Mouse (Mus musculus) MEL (cell line): ENCODE results near the gene Kdr. TPM values are rescaled to one million over a fixed set of nuclear protein-coding genes. Genes with fewer than 3 reads are reported as not detected.
A peak's percentile ranks its signal among the peaks of the same experiment; 100 is the strongest.

Source experiments
- DNase-seq: peaks from one replicate; pipeline ENCODE4 v3.0.0; 2011; ENCODE audit warnings: low read depth, low spot score
- H3K27ac ChIP-seq: 2 replicates; pipeline ENCODE4 v1.5.1; 2012; ENCODE audit warnings: low read depth, mild to moderate bottlenecking, control low read depth, low read length, moderate library complexity; ENCODE audit not compliant: control insufficient read depth
- H3K27me3 ChIP-seq, 2 experiments: fragments of 150-350 bp in 1 of 2; sonication (generic) in 1 of 2; 2 replicates each; pipeline ENCODE4 v1.6.1; 2012; ENCODE audit warnings: low read length in 2 of 2, mild to moderate bottlenecking in 2 of 2, improper control_type of control experiment in 1 of 2, moderate library complexity in 1 of 2; ENCODE audit not compliant: insufficient read depth in 2 of 2, control insufficient read depth in 1 of 2
- H3K36me3 ChIP-seq, 2 experiments: 2 replicates each; pipeline ENCODE4 v1.6.1; 2012 to 2014; ENCODE audit warnings: low read length in 2 of 2, improper control_type of control experiment in 1 of 2, inconsistent platforms in 1 of 2, mild to moderate bottlenecking in 1 of 2; ENCODE audit not compliant: insufficient read depth in 2 of 2, control insufficient read depth in 1 of 2
- H3K4me1 ChIP-seq, 2 experiments: fragments of 150-350 bp in 1 of 2; sonication (generic) in 1 of 2; 2 replicates each; pipeline ENCODE4 v1.6.1; 2012; ENCODE audit warnings: low read length in 2 of 2, improper control_type of control experiment in 1 of 2, mild to moderate bottlenecking in 1 of 2; ENCODE audit not compliant: insufficient read depth in 2 of 2, control insufficient read depth in 1 of 2
- H3K4me3 ChIP-seq, 2 experiments: fragments of 150-350 bp in 1 of 2; sonication (generic) in 1 of 2; 2 replicates each; pipeline ENCODE4 v1.5.1; 2012; ENCODE audit warnings: low read depth in 2 of 2, low read length in 2 of 2, mild to moderate bottlenecking in 2 of 2, moderate library complexity in 2 of 2, control low read depth in 1 of 2, improper control_type of control experiment in 1 of 2; ENCODE audit not compliant: control insufficient read depth in 1 of 2, insufficient read depth in 1 of 2
- H3K79me2 ChIP-seq: 2 replicates; pipeline ENCODE4 v1.6.1; 2012; ENCODE audit warnings: mild to moderate bottlenecking, low read length, moderate library complexity; ENCODE audit not compliant: control insufficient read depth, poor library complexity, insufficient read depth
- H3K9ac ChIP-seq: 2 replicates; pipeline ENCODE4 v1.6.1; 2012; ENCODE audit warnings: low read depth, mild to moderate bottlenecking, control low read depth, low read length, moderate library complexity; ENCODE audit not compliant: control insufficient read depth, poor library complexity, severe bottlenecking
- H3K9me3 ChIP-seq: fragments of 150-350 bp; sonication (generic); replicated peaks from 2 replicates; pipeline ENCODE4 v1.6.1; 2012; ENCODE audit warnings: mild to moderate bottlenecking, low read length, improper control_type of control experiment, moderate library complexity; ENCODE audit not compliant: insufficient read depth
- BHLHE40 ChIP-seq: IDR thresholded peaks from 2 replicates; pipeline ENCODE4 v1.6.1; 2012; ENCODE audit warnings: low read depth, mild to moderate bottlenecking, inconsistent platforms, low read length, improper control_type of control experiment, borderline replicate concordance
- CHD2 ChIP-seq: IDR thresholded peaks from 2 replicates; pipeline ENCODE4 v1.6.1; 2011; ENCODE audit warnings: low read length, improper control_type of control experiment
- CTCF ChIP-seq, 3 experiments: IDR thresholded peaks in 2 of 3; conservative IDR thresholded peaks in 1 of 3; 2 replicates each; pipeline ENCODE4 v1.5.1; 2011 to 2012; ENCODE audit warnings: low read length in 3 of 3, low read depth in 2 of 3, mild to moderate bottlenecking in 2 of 3, improper control_type of control experiment in 1 of 3, inconsistent platforms in 1 of 3, mixed read lengths in 1 of 3, moderate library complexity in 1 of 3; ENCODE audit not compliant: control insufficient read depth in 1 of 3, insufficient read depth in 1 of 3, poor library complexity in 1 of 3, severe bottlenecking in 1 of 3
- ELF1 ChIP-seq: IDR thresholded peaks from 2 replicates; pipeline ENCODE4 v1.6.1; 2014; ENCODE audit warnings: low read depth, mild to moderate bottlenecking, inconsistent platforms, low read length, improper control_type of control experiment, moderate library complexity
- ETS1 ChIP-seq: IDR thresholded peaks from 2 replicates; pipeline ENCODE4 v1.6.1; 2012; ENCODE audit warnings: low read depth, mild to moderate bottlenecking, inconsistent platforms, low read length, improper control_type of control experiment, moderate library complexity
- JUND ChIP-seq: IDR thresholded peaks from 2 replicates; pipeline ENCODE4 v1.6.1; 2011; ENCODE audit warnings: low read depth, mild to moderate bottlenecking, improper control_type of control experiment, low read length
- MAFK ChIP-seq: IDR thresholded peaks from 2 replicates; pipeline ENCODE4 v1.6.1; 2011; ENCODE audit warnings: low read depth, mild to moderate bottlenecking, low read length, improper control_type of control experiment, borderline replicate concordance
- MAZ ChIP-seq: IDR thresholded peaks from 2 replicates; pipeline ENCODE4 v1.6.1; 2012; ENCODE audit warnings: low read depth, mild to moderate bottlenecking, inconsistent platforms, low read length, improper control_type of control experiment
- MEF2A ChIP-seq: IDR thresholded peaks from 2 replicates; pipeline ENCODE4 v1.6.1; 2014; ENCODE audit warnings: low read depth, mild to moderate bottlenecking, inconsistent platforms, low read length, improper control_type of control experiment; ENCODE audit not compliant: poor library complexity, insufficient replicate concordance, severe bottlenecking; ENCODE audit errors: extremely low read depth
- MXI1 ChIP-seq: IDR thresholded peaks from 2 replicates; pipeline ENCODE4 v1.6.1; 2011; ENCODE audit warnings: mild to moderate bottlenecking, low read depth, low read length, improper control_type of control experiment
- NRF1 ChIP-seq: IDR thresholded peaks from 2 replicates; pipeline ENCODE4 v1.6.1; 2014; ENCODE audit warnings: low read depth, mild to moderate bottlenecking, inconsistent platforms, low read length, improper control_type of control experiment, moderate library complexity; ENCODE audit not compliant: poor library complexity, insufficient read depth, severe bottlenecking
- POLR2A ChIP-seq, 2 experiments: IDR thresholded peaks; 2 replicates each; pipeline ENCODE4 v1.6.1; 2011 to 2012; ENCODE audit warnings: low read length in 2 of 2, mild to moderate bottlenecking in 2 of 2, control low read depth in 1 of 2, improper control_type of control experiment in 1 of 2, low read depth in 1 of 2, moderate library complexity in 1 of 2; ENCODE audit not compliant: control insufficient read depth in 1 of 2, insufficient read depth in 1 of 2, poor library complexity in 1 of 2
- RAD21 ChIP-seq: IDR thresholded peaks from 2 replicates; pipeline ENCODE4 v1.6.1; 2011; ENCODE audit warnings: mild to moderate bottlenecking, low read depth, low read length, improper control_type of control experiment
- RCOR1 ChIP-seq: IDR thresholded peaks from 2 replicates; pipeline ENCODE4 v1.6.1; 2012; ENCODE audit warnings: low read depth, mild to moderate bottlenecking, inconsistent platforms, low read length, improper control_type of control experiment
- SMC3 ChIP-seq: IDR thresholded peaks from 2 replicates; pipeline ENCODE4 v1.6.1; 2011; ENCODE audit warnings: low read depth, low read length, improper control_type of control experiment
- TBP ChIP-seq: IDR thresholded peaks from 2 replicates; pipeline ENCODE4 v1.8.0; 2011; ENCODE audit warnings: low read depth, low read length, improper control_type of control experiment
- UBTF ChIP-seq: IDR thresholded peaks from 2 replicates; pipeline ENCODE4 v1.6.1; 2012; ENCODE audit warnings: low read depth, mild to moderate bottlenecking, inconsistent platforms, low read length, improper control_type of control experiment, moderate library complexity, borderline replicate concordance; ENCODE audit not compliant: insufficient read depth
- ZC3H11A ChIP-seq: IDR thresholded peaks from 2 replicates; pipeline ENCODE4 v1.6.1; 2012; ENCODE audit warnings: low read depth, mild to moderate bottlenecking, inconsistent platforms, low read length, improper control_type of control experiment
- polyA plus RNA-seq, 2 experiments: library from polyadenylated mRNA; stranded (reverse) in 1 of 2; unstranded in 1 of 2; fragments of >175 nt in 1 of 2; fragments of >200 nt in 1 of 2; gene quantifications; 2 replicates each; pipeline versions ENCODE4 v1.2.1 to v1.2.4; 2012; ENCODE audit warnings: low replicate concordance in 2 of 2, low read depth in 1 of 2; ENCODE audit not compliant: insufficient read length in 2 of 2, insufficient read depth in 1 of 2, missing spikeins in 1 of 2
- total RNA-seq: library from RNA; depleted of rRNA; stranded (reverse); fragments of 300-350 nt; gene quantifications from 2 replicates; pipeline ENCODE4 v1.2.3, GENCODE M21; 2012; rRNA removed

The Kdr gene
- not detected in 2 replicates for total RNA-seq
- under 1 TPM in 1 of 2 experiments, not detected in 1; 0.06 TPM for polyA plus RNA-seq

DNA sequence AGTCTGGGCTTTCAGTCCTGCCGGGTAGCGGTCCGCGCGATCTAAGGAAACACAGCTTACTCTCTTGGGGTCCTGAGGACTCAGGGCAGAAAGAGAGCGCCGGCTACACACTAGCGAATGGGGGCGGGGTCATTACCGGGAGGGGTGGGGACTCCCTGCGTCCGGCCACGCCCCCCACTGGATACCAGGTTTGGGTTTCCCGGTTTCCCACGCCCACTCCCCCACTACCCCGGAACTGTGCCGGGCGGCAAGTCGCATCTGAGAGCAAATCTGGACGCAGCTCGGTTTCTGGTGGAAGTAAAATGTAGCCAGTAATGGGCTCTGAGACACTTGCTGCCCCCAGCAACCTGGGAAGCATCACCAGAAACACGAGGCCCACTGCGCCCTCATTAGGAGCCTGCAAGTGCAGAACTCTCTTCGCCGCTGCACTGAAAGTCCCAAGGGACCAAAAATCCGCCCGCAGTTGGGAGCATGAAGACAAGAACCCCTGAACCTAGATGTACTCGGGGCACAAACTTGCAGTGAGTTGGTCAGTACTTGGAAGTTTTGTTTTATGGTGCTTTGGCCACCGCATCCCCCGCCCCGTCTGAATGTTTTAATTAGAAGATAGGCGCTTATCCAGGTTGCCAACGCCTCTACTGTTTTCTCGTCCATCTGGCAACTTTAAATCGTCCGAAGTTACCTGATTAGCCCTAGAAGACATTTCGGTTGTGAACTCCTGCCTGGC lies at the start of gene Kdr:
Kdr (minus strand) TSS at position 85 of the 727 bp plus-strand sequence.
- Histone ChIP-seq H3K9ac (no peak within 1 kb of the TSS), H3K27ac (no peak within 1 kb of the TSS), H3K27me3 (peaks cover 8% of the 10 kb centered on the region in 2 experiments), H3K4me3 (no peak within 1 kb of the TSS), H3K36me3 (no peaks in the 10 kb centered on the region), H3K9me3 (no peaks in the 10 kb centered on the region), H3K79me2 (no peaks in the 10 kb centered on the region), H3K4me1 (no peaks in the 10 kb centered on the region)
- DNase-seq, result no peak
- TF ChIP-seq ETS1, result no peak
- no peak for TF ChIP-seq CHD2
- no peak for TF ChIP-seq POLR2A (IDR thresholded peaks at IDR 0.05; ENCODE audit: control insufficient read depth in 1 of 2, insufficient read depth in 1 of 2, low read depth in 1 of 2, low read length in 2 of 2, poor library complexity in 1 of 2)
- no peak for TF ChIP-seq TBP

DNA sequence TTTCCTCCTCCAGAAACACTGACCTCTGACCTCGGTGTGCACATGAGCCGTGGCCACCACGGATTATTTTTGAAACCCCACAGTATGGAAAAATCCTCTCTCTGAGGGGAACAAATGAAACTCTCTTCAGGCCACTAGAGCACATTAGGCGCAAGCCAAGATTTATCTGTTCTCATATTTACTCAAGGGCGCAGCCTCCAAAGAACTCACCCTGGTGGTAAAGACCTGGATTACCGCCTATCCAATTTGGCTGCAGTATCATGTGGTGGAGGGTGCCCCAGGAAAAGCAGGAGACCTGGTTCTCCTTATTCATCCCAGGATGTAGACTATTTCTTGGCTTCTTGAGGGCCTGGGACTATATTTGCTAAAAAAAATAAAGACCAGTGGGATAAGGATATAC lies 48.5 kb upstream of the Kdr start:
- H3K4me1 ChIP-seq, result peaks cover 0 to 2% of the 10 kb centered on the region in 2 experiments; a peak in 1 of 4 replicates

DNA sequence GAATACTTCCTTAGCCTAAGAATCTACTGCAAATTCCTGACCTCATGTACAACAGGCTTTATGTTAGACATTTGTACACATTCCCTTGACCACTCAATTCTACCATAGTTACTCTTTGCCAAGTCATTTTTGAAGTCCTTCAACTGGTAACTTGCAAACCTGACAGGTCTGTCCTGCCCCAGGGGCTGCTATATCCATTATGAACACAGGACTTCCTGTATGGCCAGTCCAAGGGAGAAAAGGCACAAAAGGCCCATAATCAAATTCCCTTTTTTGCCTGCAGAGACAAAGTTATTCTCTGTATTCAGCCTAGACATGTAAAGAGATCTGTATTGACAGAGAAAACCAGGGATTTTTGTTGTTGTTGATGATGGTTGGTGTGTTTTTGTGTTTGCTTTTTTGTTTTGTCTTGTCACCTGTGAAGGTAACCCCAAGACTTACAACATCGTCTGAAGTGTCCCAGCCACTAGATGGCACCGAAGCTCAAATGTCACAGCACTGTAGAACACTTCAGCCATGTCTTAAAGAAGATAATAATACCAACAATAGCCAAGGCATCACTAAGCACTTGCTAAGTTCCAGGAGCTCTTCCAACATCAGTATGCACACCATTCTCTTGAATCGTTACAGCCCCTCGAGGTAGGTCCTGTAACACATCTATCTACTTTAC lies 47.9 kb upstream of the Kdr start:
- H3K4me1 ChIP-seq, result peaks cover 0 to 2% of the 10 kb centered on the region in 2 experiments; a peak in 1 of 4 replicates
- H3K27ac ChIP-seq, result no peak overlapping the region
- DNase-seq, result peak; percentile 59

More for the DNA sequence above, 48.5 kb upstream of the Kdr start:
- no peak overlapping the region for H3K4me3 ChIP-seq
- TF ChIP-seq SMC3 (no peak), MEF2A (no peak), NRF1 (no peak), MAFK (no peak), ELF1 (no peak)
- H3K79me2 ChIP-seq, result no peaks in the 10 kb centered on the region
- H3K27ac ChIP-seq, result no peak overlapping the region
- H3K9me3 ChIP-seq, result no peaks in the 10 kb centered on the region
- peaks cover 0 to 2% of the 10 kb centered on the region in 2 experiments; a peak in 1 of 4 replicates for H3K36me3 ChIP-seq
- peaks cover 8% of the 10 kb centered on the region in 2 experiments for H3K27me3 ChIP-seq
- no peak overlapping the region for H3K9ac ChIP-seq
- no peak for DNase-seq

More for the DNA sequence above, 47.9 kb upstream of the Kdr start:
- Histone ChIP-seq H3K27me3 (peaks cover 6 to 8% of the 10 kb centered on the region in 2 experiments), H3K4me3 (no peak overlapping the region), H3K9me3 (no peaks in the 10 kb centered on the region), H3K9ac (no peak overlapping the region), H3K36me3 (peaks cover 0 to 2% of the 10 kb centered on the region in 2 experiments; a peak in 1 of 4 replicates), H3K79me2 (no peaks in the 10 kb centered on the region)
- peak; percentile 80 for TF ChIP-seq RAD21
- TF ChIP-seq NRF1, result no peak
- TF ChIP-seq UBTF, result no peak
- peak; percentile 56 for TF ChIP-seq ZC3H11A
- TF ChIP-seq SMC3, result peak; percentile 77
- no peak for TF ChIP-seq MXI1
- no peak for TF ChIP-seq RCOR1
- TF ChIP-seq CTCF (IDR thresholded peaks at IDR 0.05 in 2 of 3, conservative IDR thresholded peaks at IDR 0.05 in 1 of 3; ENCODE audit: control insufficient read depth in 1 of 3, insufficient read depth in 1 of 3, low read depth in 2 of 3, low read length in 3 of 3, poor library complexity in 1 of 3, severe bottlenecking in 1 of 3), result peak; percentile 45 to 71 (median 60)
- no peak for TF ChIP-seq BHLHE40
- TF ChIP-seq MAZ, result no peak
- no peak for TF ChIP-seq JUND
